Mouse (Mus musculus) urinary bladder, postnatal 0 days (tissue): ENCODE data around the gene Usp9x. TPM values are rescaled to one million over a fixed set of nuclear protein-coding genes. Genes with fewer than 3 reads are reported as not detected.

Source experiments
- polyA plus RNA-seq: library from polyadenylated mRNA; unstranded; fragments of >200 nt; fragmentation: Nextera tagmentation; extraction: Ambion mirVana; gene quantifications from 2 replicates; pipeline ENCODE4 v1.2.1, GENCODE M21; 2015

Gene Usp9x
- 13.8 and 15.1 TPM in 2 replicates for polyA plus RNA-seq

DNA sequence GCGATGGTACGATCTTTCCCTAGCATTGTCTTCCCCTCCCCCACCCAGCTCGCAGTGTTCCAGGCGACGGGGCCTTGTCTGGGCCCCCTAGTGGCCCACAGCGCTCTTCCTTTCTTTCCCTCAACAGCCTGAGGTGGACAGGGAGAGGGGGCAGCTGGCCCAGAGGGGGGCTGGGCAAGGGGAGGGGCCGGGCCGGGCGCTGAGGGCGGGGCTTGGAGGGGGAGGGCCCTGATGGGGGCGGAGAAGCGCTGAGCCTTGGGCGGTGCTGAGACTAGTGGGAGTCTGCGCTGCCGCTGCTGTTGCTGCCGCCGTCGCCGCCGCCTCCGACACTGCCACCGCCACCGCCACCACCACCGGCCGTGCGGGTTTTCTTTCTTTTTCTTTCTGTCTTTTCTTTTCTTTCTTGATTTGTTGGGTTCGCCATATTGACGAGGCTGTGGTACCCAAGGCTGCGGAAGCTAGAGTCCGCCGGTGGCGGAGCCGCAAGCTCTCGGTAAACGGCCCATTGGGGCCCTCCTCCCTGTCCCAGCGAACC lies at the start of gene Usp9x:
Usp9x (plus strand) TSS at position 258 of the 535 bp plus-strand sequence.

Other genes with a start within 250 kb of the Usp9x start
- gene Ddx3x, start 209.5 kb downstream of the Usp9x start, polyA plus RNA-seq, result 62.7 and 76.2 TPM in 2 replicates